Mouse (Mus musculus) MEL (cell line): ENCODE results near the gene Gmfg. TPM values are rescaled to one million over a fixed set of nuclear protein-coding genes. Genes with fewer than 3 reads are reported as not detected.

Experiments used
- DNase-seq: peaks from one replicate; pipeline ENCODE4 v3.0.0; 2011; ENCODE audit warnings: low read depth, low spot score
- H3K27ac ChIP-seq: 2 replicates; pipeline ENCODE4 v1.5.1; 2012; ENCODE audit warnings: low read depth, mild to moderate bottlenecking, control low read depth, low read length, moderate library complexity; ENCODE audit not compliant: control insufficient read depth
- H3K27me3 ChIP-seq, 2 experiments: fragments of 150-350 bp in 1 of 2; sonication (generic) in 1 of 2; 2 replicates each; pipeline ENCODE4 v1.6.1; 2012; ENCODE audit warnings: low read length in 2 of 2, mild to moderate bottlenecking in 2 of 2, improper control_type of control experiment in 1 of 2, moderate library complexity in 1 of 2; ENCODE audit not compliant: insufficient read depth in 2 of 2, control insufficient read depth in 1 of 2
- H3K36me3 ChIP-seq, 2 experiments: 2 replicates each; pipeline ENCODE4 v1.6.1; 2012 to 2014; ENCODE audit warnings: low read length in 2 of 2, improper control_type of control experiment in 1 of 2, inconsistent platforms in 1 of 2, mild to moderate bottlenecking in 1 of 2; ENCODE audit not compliant: insufficient read depth in 2 of 2, control insufficient read depth in 1 of 2
- H3K4me1 ChIP-seq, 2 experiments: fragments of 150-350 bp in 1 of 2; sonication (generic) in 1 of 2; 2 replicates each; pipeline ENCODE4 v1.6.1; 2012; ENCODE audit warnings: low read length in 2 of 2, improper control_type of control experiment in 1 of 2, mild to moderate bottlenecking in 1 of 2; ENCODE audit not compliant: insufficient read depth in 2 of 2, control insufficient read depth in 1 of 2
- H3K4me3 ChIP-seq, 2 experiments: fragments of 150-350 bp in 1 of 2; sonication (generic) in 1 of 2; 2 replicates each; pipeline ENCODE4 v1.5.1; 2012; ENCODE audit warnings: low read depth in 2 of 2, low read length in 2 of 2, mild to moderate bottlenecking in 2 of 2, moderate library complexity in 2 of 2, control low read depth in 1 of 2, improper control_type of control experiment in 1 of 2; ENCODE audit not compliant: control insufficient read depth in 1 of 2, insufficient read depth in 1 of 2
- H3K79me2 ChIP-seq: 2 replicates; pipeline ENCODE4 v1.6.1; 2012; ENCODE audit warnings: mild to moderate bottlenecking, low read length, moderate library complexity; ENCODE audit not compliant: control insufficient read depth, poor library complexity, insufficient read depth
- H3K9ac ChIP-seq: 2 replicates; pipeline ENCODE4 v1.6.1; 2012; ENCODE audit warnings: low read depth, mild to moderate bottlenecking, control low read depth, low read length, moderate library complexity; ENCODE audit not compliant: control insufficient read depth, poor library complexity, severe bottlenecking
- H3K9me3 ChIP-seq: fragments of 150-350 bp; sonication (generic); replicated peaks from 2 replicates; pipeline ENCODE4 v1.6.1; 2012; ENCODE audit warnings: mild to moderate bottlenecking, low read length, improper control_type of control experiment, moderate library complexity; ENCODE audit not compliant: insufficient read depth
- CTCF ChIP-seq, 3 experiments: IDR thresholded peaks in 2 of 3; conservative IDR thresholded peaks in 1 of 3; 2 replicates each; pipeline ENCODE4 v1.5.1; 2011 to 2012; ENCODE audit warnings: low read length in 3 of 3, low read depth in 2 of 3, mild to moderate bottlenecking in 2 of 3, improper control_type of control experiment in 1 of 3, inconsistent platforms in 1 of 3, mixed read lengths in 1 of 3, moderate library complexity in 1 of 3; ENCODE audit not compliant: control insufficient read depth in 1 of 3, insufficient read depth in 1 of 3, poor library complexity in 1 of 3, severe bottlenecking in 1 of 3
- ETS1 ChIP-seq: IDR thresholded peaks from 2 replicates; pipeline ENCODE4 v1.6.1; 2012; ENCODE audit warnings: low read depth, mild to moderate bottlenecking, inconsistent platforms, low read length, improper control_type of control experiment, moderate library complexity
- HCFC1 ChIP-seq: IDR thresholded peaks from 2 replicates; pipeline ENCODE4 v1.6.1; 2012; ENCODE audit warnings: low read depth, mild to moderate bottlenecking, inconsistent platforms, low read length, improper control_type of control experiment, moderate library complexity
- KAT2A ChIP-seq: conservative IDR thresholded peaks from 2 replicates; pipeline ENCODE4 v1.6.1; 2012; ENCODE audit warnings: low read depth, low read length, improper control_type of control experiment, inconsistent platforms
- MAX ChIP-seq: IDR thresholded peaks from 2 replicates; pipeline ENCODE4 v1.6.1; 2011; ENCODE audit warnings: low read length, improper control_type of control experiment
- MAZ ChIP-seq: IDR thresholded peaks from 2 replicates; pipeline ENCODE4 v1.6.1; 2012; ENCODE audit warnings: low read depth, mild to moderate bottlenecking, inconsistent platforms, low read length, improper control_type of control experiment
- MXI1 ChIP-seq: IDR thresholded peaks from 2 replicates; pipeline ENCODE4 v1.6.1; 2011; ENCODE audit warnings: mild to moderate bottlenecking, low read depth, low read length, improper control_type of control experiment
- MYC ChIP-seq: IDR thresholded peaks from 2 replicates; pipeline ENCODE4 v1.6.1; 2011; ENCODE audit warnings: low read depth, mild to moderate bottlenecking, low read length, improper control_type of control experiment, moderate library complexity
- NELFE ChIP-seq: IDR thresholded peaks from 2 replicates; pipeline ENCODE4 v1.6.1; 2011; ENCODE audit warnings: low read depth, low read length, improper control_type of control experiment
- NRF1 ChIP-seq: IDR thresholded peaks from 2 replicates; pipeline ENCODE4 v1.6.1; 2014; ENCODE audit warnings: low read depth, mild to moderate bottlenecking, inconsistent platforms, low read length, improper control_type of control experiment, moderate library complexity; ENCODE audit not compliant: poor library complexity, insufficient read depth, severe bottlenecking
- POLR2A ChIP-seq, 2 experiments: IDR thresholded peaks; 2 replicates each; pipeline ENCODE4 v1.6.1; 2011 to 2012; ENCODE audit warnings: low read length in 2 of 2, mild to moderate bottlenecking in 2 of 2, control low read depth in 1 of 2, improper control_type of control experiment in 1 of 2, low read depth in 1 of 2, moderate library complexity in 1 of 2; ENCODE audit not compliant: control insufficient read depth in 1 of 2, insufficient read depth in 1 of 2, poor library complexity in 1 of 2
- RAD21 ChIP-seq: IDR thresholded peaks from 2 replicates; pipeline ENCODE4 v1.6.1; 2011; ENCODE audit warnings: mild to moderate bottlenecking, low read depth, low read length, improper control_type of control experiment
- RCOR1 ChIP-seq: IDR thresholded peaks from 2 replicates; pipeline ENCODE4 v1.6.1; 2012; ENCODE audit warnings: low read depth, mild to moderate bottlenecking, inconsistent platforms, low read length, improper control_type of control experiment
- SIN3A ChIP-seq: IDR thresholded peaks from 2 replicates; pipeline ENCODE4 v1.6.1; 2012; ENCODE audit warnings: low read length, improper control_type of control experiment, inconsistent platforms
- SMC3 ChIP-seq: IDR thresholded peaks from 2 replicates; pipeline ENCODE4 v1.6.1; 2011; ENCODE audit warnings: low read depth, low read length, improper control_type of control experiment
- TBP ChIP-seq: IDR thresholded peaks from 2 replicates; pipeline ENCODE4 v1.8.0; 2011; ENCODE audit warnings: low read depth, low read length, improper control_type of control experiment
- TCF12 ChIP-seq: IDR thresholded peaks from 2 replicates; pipeline ENCODE4 v1.6.1; 2014; ENCODE audit warnings: low read depth, mild to moderate bottlenecking, inconsistent platforms, low read length, improper control_type of control experiment, moderate library complexity
- UBTF ChIP-seq: IDR thresholded peaks from 2 replicates; pipeline ENCODE4 v1.6.1; 2012; ENCODE audit warnings: low read depth, mild to moderate bottlenecking, inconsistent platforms, low read length, improper control_type of control experiment, moderate library complexity, borderline replicate concordance; ENCODE audit not compliant: insufficient read depth
- ZC3H11A ChIP-seq: IDR thresholded peaks from 2 replicates; pipeline ENCODE4 v1.6.1; 2012; ENCODE audit warnings: low read depth, mild to moderate bottlenecking, inconsistent platforms, low read length, improper control_type of control experiment
- ZKSCAN1 ChIP-seq: IDR thresholded peaks from 2 replicates; pipeline ENCODE4 v1.6.1; 2012; ENCODE audit warnings: low read depth, mild to moderate bottlenecking, inconsistent platforms, low read length, improper control_type of control experiment, moderate library complexity
- ZNF384 ChIP-seq: IDR thresholded peaks from 2 replicates; pipeline ENCODE4 v1.6.1; 2012; ENCODE audit warnings: low read depth, mild to moderate bottlenecking, inconsistent platforms, low read length, improper control_type of control experiment
- polyA plus RNA-seq, 2 experiments: library from polyadenylated mRNA; stranded (reverse) in 1 of 2; unstranded in 1 of 2; fragments of >175 nt in 1 of 2; fragments of >200 nt in 1 of 2; gene quantifications; 2 replicates each; pipeline versions ENCODE4 v1.2.1 to v1.2.4; 2012; ENCODE audit warnings: low replicate concordance in 2 of 2, low read depth in 1 of 2; ENCODE audit not compliant: insufficient read length in 2 of 2, insufficient read depth in 1 of 2, missing spikeins in 1 of 2
- total RNA-seq: library from RNA; depleted of rRNA; stranded (reverse); fragments of 300-350 nt; gene quantifications from 2 replicates; pipeline ENCODE4 v1.2.3, GENCODE M21; 2012; rRNA removed

Gene Gmfg
- total RNA-seq (25.1 and 31.2 TPM in 2 replicates), polyA plus RNA-seq (10 to 100 TPM in 1 of 2 experiments, not detected in 1; 25.0 TPM)

GRCm38 (mm10) chr7:28436932-28437570 lies at the start of gene Gmfg:
TSS of gene Gmfg (plus strand) at chr7:28437447.
- peak; percentile 85 for TF ChIP-seq MXI1
- peak; percentile 71 to 93 (median 80) for TF ChIP-seq CTCF (IDR thresholded peaks at IDR 0.05 in 2 of 3, conservative IDR thresholded peaks at IDR 0.05 in 1 of 3; ENCODE audit: control insufficient read depth in 1 of 3, insufficient read depth in 1 of 3, low read depth in 2 of 3, low read length in 3 of 3, poor library complexity in 1 of 3, severe bottlenecking in 1 of 3)
- TF ChIP-seq MAX: peak; percentile 50
- TF ChIP-seq ZNF384: no peak
- TF ChIP-seq ZC3H11A: peak; percentile 55
- peak; percentile 81 for TF ChIP-seq SMC3
- peak; percentile 25 to 57; a peak in 2 of 4 replicates for TF ChIP-seq POLR2A (IDR thresholded peaks at IDR 0.05; ENCODE audit: control insufficient read depth in 1 of 2, insufficient read depth in 1 of 2, low read depth in 1 of 2, low read length in 2 of 2, poor library complexity in 1 of 2)
- TF ChIP-seq RAD21: peak; percentile 70
- no peak; the same call in 1 of the 2 replicates for TF ChIP-seq NELFE
- peak; percentile 57 for TF ChIP-seq TBP
- peak; percentile 13 for TF ChIP-seq SIN3A
- TF ChIP-seq MAZ: 0 out of 2 replicates have a peak, but pooled peaks have one; percentile 7
- no peak for TF ChIP-seq KAT2A
- TF ChIP-seq ETS1: peak; percentile 43; the same call in 1 of the 2 replicates
- TF ChIP-seq ZKSCAN1: no peak
- TF ChIP-seq HCFC1: peak; percentile 18; the same call in 1 of the 2 replicates
- TF ChIP-seq RCOR1: no peak
- H3K9ac ChIP-seq: peak within 1 kb of the TSS; percentile 72

DNA sequence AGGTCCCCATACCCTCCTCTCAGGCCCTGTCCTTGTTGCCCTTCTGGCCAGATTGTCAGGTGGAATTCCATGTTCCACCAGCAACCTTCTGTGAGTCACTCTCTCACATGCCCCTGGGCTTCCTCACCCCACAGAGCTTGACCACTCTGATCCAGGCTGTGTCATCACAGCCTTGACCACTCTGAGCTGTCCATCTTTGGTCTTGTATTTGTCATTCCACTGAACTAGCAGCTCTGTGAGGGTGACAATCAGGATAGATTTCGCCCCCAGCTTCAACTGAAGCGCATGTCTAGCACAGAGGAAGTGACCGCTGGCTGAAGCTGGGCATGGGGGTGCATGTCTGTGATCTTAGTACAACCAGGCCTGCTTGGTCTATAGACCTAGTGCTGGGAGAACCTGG lies 46.9 kb upstream of the Gmfg start:
- Histone ChIP-seq H3K4me1 (peaks cover 0 to 4% of the 10 kb centered on the region in 2 experiments; a peak in 1 of 4 replicates), H3K9me3 (no peaks in the 10 kb centered on the region), H3K27ac (no peak overlapping the region), H3K27me3 (no peaks in the 10 kb centered on the region), H3K4me3 (no peak overlapping the region), H3K36me3 (peaks cover 0 to 4% of the 10 kb centered on the region in 2 experiments; a peak in 1 of 4 replicates), H3K9ac (no peak overlapping the region), H3K79me2 (peaks cover 19% of the 10 kb centered on the region)
- TF ChIP-seq ZC3H11A (no peak), TCF12 (no peak), MAX (no peak), NRF1 (no peak), MYC (no peak), UBTF (no peak)
- DNase-seq: no peak

More at GRCm38 (mm10) chr7:28436932-28437570, at the start of gene Gmfg:
- peak within 1 kb of the TSS; percentile 83 for H3K27ac ChIP-seq
- H3K4me3 ChIP-seq: peak within 1 kb of the TSS; percentile 65 to 78
- H3K27me3 ChIP-seq: no peaks in the 10 kb centered on the region
- peaks cover 0 to 51% of the 10 kb centered on the region in 2 experiments; a peak in 2 of 4 replicates for H3K36me3 ChIP-seq
- peak; percentile 96 for DNase-seq
- no peaks in the 10 kb centered on the region for H3K9me3 ChIP-seq
- peaks cover 7% of the 10 kb centered on the region for H3K79me2 ChIP-seq
- peaks cover 28 to 47% of the 10 kb centered on the region in 2 experiments for H3K4me1 ChIP-seq
